Mouse (Mus musculus) brain, embryonic 18.5 days (tissue): ENCODE measurements at regions not wholly inside any gene's neighbourhood (a gene's known extent, or its start where the extent isn't known, plus 50 kb on each side); places are given as distances from the start of the nearest gene placed in this dataset.

Experiments used
- DNase-seq: peaks from one replicate; pipeline ENCODE4 v3.0.0-alpha.2; 2012; ENCODE audit warnings: low read depth, low spot score

DNA sequence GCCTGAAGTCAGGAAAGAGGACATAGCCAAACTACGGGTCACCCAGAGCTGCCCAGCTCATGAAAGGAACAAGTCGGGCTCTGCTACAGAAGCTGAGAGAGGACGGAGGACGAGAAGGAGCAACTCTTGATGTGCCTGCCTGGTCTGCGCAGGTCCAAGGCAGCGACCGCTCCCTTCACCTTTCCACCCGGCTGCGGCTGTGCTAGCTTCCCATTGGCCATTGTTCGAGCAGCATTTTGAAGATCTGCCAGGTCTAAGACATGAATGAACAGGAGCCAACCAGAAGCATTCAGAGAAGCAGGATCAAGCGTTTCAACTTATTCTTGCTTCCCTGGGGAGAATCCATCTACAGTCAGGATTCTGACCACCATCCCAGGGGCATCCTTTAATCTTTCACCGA is 113.3 kb upstream of the Wnt4 start:
- DNase-seq, result no peak

GRCm38 (mm10) chr4:137160526-137160925 is 111.9 kb upstream of the Zbtb40 start:
- no peak for DNase-seq

DNA sequence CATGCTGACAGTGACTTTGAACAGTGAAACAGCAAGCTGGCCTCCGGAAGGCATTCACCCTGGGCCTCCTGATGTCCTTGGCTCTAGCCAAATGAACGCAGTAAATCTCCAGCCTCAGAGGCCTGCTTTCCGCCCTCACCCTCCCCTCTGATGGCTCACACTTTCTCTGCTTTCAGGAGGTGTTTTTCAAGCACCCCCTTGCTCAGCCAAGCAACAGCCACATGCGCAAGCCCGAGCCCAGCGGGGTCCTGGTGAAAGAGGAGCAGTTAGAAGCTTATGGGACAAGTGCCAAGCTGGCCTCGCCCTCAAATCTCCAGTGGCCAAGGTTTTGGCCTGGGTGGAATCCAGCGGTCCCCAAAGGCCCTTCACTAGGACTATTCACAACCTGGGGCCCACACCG is 109.6 kb upstream of the Zbtb40 start:
- no peak for DNase-seq

- DNase-seq, result no peak
Measured at GRCm38 (mm10) chr4:137156441-137157105, 108.0 kb upstream of the Zbtb40 start.

- no peak for DNase-seq
Measured at GRCm38 (mm10) chr4:137148756-137149155, 100.2 kb upstream of the Zbtb40 start.

DNA sequence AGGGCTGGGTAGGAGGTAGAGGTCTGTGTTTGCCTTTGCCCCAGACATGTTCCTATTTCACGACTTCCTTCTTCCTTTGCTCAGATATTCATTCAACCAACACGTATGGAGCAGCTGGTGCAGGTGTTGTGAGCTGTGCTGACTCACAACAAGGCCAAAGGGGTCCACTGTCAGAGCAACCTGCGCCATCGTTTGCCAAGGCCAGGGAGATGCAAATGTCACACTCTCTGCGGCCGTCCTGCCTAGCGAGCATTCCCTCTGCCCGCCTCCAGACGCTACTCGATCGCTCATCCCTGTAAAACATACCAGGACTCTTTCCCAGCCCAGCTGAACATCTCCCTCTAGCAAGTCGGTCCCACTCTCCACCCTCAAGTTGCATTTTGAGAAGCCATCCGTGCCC is 99.2 kb upstream of the Zbtb40 start:
- DNase-seq, result no peak

DNA sequence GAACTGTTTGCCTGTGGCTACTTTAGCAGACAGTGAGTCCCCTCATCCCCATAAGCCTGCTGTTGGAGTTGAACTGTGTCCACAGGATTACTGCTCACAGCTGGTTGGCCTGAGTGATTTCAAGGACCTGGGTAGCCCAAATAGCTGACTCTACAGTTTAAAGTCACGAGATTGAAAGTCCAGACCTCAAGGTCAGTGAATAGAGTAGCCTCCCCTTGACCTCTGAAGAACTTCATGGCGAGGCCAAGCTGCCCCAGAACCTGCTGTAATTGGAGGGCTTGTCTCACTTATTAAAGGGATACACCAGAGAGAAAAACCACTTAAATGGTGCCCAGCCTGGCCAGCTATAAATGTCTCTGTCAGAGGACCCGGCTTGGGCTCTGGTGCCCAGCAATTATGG is 97.7 kb upstream of the Zbtb40 start:
- DNase-seq, result no peak

DNA sequence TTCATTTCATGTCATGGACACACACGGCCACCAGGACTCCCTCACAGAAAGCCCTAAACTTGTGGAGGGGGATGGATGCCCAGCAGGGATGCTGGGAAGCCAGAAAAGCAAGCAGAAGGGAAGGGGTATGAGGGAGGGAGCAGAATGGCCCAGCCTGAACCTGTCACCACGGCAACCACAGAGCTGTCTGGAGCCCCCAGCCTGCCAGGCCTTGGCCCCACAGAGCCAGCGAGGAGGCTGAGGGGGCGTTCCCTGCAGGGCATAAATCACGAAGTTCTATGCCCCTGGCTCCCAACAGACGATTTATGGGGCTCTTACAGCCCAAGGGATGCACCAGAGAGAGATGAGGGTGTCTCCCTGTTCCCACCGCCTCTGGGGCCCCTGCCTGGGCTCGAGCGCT is 93.7 kb upstream of the Zbtb40 start:
- no peak for DNase-seq

DNA sequence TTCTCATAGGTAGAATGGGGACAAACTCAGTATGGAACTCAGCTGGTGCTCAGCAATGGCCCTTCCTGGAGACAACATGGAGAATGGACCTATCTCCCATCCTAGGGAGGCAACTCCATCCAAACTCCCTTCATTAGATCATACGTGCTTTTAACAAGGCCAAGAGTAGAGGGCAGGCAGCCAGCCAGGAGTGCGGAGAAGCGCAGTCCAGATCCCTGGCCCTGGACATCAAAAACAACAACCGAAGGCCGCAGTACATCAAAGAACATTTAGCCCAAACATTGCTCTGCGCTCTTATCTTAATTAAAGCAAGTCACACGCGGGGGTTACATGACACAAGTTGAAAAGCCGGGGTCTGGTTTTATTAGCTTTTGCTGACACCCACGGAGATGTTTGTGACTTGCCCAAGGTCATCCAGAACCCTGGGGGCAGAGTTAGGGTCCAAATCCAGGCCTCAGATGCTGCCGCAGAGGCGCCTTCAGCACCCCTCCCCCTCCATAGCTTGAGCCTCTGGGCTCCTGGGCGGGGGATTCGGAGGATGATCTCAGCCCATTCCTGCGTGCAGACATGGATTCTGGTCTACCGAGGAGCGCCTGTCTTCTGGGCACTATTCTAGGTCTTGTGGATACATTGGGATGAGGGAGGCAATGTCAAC is 90.6 kb upstream of the Zbtb40 start:
- DNase-seq, result no peak

- no peak for DNase-seq
Measured at GRCm38 (mm10) chr4:137138127-137138526, 89.5 kb upstream of the Zbtb40 start.

GRCm38 (mm10) chr4:137136313-137136712 is 87.7 kb upstream of the Zbtb40 start:
- DNase-seq, result no peak

DNA sequence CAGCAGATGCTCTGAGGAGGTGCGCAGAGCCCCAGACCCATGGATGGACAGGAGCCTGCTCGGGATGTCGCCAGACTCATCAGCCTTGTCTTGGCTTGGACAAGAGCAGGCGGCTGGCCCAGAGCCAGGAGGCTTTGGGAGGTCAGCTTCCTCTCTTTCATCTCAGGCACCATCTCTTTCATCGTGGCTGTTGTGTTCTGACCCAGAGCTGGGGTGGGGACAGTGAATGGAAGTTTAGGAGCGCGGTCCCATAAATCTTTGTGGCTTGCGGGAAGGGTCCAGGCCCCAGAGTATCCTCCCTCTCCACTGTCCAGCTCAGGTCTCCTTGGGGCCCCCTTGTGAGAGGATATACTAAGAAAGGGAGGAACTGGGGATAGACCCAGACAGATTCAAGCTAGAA is 87.2 kb upstream of the Zbtb40 start:
- no peak for DNase-seq

DNA sequence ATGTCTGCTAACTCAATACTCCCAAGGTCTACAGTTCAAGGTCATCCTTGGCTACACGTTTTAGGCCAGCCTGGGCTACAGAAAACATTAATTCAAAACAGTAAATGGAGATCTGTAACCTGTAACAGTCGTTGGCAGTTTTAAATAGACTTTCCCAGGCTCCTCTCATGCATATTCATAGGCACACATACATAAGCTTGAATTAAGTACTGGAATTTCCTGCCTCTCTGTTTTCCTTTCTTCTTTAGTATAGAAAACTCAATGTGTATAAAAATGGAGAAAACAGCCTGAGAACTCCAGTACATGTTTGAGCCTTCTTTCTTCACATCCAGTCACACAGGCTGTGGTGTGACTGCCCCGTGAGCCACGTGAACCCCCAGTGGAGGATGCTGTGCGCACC is 86.0 kb upstream of the Zbtb40 start:
- DNase-seq, result no peak

DNA sequence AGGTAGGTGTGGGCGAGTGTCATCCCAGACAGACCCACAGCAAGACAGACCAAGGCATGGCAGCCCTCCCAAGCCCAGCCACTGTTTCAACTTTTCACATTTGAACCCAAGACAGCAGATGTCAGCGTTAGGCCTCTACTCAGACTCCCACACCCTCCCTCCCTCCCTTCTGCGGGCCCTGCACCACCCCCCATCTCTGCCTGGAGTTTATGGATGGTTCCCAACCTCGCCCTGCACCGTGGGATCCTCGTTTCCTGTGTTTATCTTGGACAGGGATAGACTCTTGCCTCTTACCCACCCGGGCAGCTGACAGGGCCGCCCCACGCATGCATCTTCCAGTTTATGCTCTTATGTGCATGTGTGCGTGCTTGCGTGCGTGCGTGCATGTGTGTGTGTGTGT is 85.2 kb upstream of the Zbtb40 start:
- no peak for DNase-seq

DNA sequence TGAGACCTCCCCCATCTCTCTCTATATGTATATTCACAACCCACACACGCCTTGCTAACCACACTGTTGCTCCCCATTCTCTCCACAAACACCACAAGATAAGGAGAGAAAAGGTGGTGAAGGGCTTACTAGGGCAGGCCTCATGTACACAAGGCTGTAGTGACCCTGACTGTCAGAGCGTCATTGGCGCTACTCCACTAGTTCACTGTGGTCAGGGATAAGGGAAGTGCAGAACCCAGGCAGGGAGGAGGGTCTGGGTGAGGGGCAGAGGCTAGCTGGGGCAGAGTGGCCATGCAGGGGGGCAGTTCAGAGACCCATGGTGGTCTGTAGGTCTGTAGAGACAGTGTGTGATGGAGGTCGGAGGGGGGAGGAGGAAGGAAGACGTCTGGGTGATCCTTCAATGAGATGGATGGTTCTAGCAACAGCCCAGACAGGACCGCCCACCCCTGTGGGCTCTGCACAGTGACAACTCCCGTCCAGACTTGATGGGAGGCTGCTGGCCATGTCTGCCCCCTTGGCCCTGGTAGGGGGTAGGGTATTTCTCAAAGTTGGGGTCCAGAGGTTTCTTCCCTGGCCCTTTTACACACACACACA is 82.1 kb upstream of the Zbtb40 start:
- no peak for DNase-seq

DNA sequence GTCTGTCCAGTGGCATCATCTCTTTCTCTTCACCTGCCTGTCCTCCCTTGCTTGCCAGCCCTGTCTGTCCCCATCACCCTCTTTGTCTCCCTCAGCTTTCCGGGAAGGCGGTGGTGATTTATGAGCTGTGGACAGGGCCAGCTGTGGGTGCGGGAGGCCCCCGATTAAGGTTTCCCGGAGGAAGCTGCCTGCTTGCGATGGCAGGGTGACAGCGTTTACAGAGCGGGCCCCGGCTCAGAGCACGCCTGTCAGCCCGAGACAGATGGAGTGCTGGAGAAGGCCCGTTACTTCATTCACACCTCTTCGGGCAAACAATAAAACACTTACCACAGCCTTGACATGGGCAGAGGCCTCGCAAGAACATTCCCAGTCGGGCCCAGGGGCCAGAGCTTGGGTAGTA is 79.6 kb upstream of the Zbtb40 start:
- no peak for DNase-seq

DNA sequence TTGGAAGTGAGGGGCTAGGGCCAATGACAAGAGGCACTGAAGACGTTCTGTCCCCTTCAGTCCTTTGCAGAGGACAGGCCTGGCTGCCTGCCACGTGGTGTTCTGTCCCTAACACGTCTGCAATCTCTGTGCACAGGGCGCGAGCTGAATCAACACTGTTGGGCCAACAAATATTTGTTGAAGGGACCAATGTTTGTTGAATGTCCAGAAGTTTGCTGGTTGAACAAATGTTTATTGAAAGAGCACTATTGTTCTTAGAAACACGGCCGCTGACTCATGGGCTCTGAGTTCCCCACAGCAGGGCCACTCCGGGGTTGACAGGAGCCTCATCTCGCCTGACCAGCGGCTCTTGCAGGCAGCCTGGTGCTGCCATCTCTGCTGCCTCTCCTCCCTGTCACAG is 73.1 kb upstream of the Zbtb40 start:
- no peak for DNase-seq

GRCm38 (mm10) chr4:137120597-137120996 is 72.0 kb upstream of the Zbtb40 start:
- no peak for DNase-seq

DNA sequence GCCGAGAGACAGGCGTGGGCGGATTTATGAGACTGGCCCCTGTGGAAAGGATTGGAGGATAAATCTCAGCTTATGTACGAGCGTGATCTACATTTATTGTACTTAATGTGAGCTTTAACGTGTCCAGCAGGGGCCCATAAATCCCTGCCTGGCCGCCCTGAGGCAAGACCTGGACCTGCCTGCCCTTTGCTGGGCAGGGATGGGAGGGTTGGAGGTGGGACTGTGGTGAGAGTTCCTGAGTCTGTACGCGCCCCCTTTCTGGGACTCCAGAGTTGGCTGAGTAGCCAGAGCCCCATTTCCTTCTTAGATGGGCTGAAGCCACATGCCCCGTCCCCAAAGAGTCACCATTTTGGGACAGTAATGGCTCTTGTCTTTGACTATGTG is 69.7 kb upstream of the Zbtb40 start:
- no peak for DNase-seq

DNA sequence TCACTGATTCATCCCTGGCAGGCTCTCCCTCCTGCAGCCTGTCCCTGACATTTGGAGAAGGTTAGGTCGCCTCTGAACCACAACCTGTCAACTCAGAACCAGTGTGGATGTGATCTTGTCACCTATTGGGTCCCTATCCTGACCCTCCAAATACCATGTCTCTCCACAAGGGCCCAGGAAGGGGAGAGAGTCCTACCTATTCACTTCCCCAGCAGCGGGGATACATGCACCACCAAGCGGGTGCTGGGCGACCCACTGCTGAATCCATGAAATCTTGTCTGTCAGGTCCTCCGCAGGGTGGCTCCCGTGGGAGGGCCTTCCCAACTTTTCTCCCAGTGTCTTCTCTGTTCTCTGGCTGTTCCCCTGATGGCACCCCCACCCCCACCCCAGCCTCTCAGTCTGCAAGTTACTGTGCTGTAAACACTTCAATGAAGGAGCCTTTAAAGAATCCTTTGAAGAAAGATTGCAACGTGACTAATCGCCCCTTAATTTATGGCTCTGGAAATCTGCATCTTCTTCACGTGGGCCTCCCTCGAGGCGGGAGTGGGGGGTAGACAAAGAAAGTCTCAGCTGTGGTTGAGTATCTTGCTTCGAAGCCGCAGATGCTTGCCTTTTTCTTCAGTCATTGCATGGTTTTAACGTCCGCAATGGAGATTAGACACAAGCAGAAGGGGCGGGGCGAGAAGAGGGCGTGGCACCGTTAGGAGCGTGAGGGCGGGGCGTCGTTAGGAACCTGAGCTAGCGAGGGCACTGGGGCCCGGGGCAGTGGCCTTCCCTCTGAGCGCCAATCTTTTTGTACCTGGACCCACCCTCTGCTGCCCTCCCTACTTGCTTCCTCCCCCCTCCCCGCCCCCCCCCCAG is 69.1 kb upstream of the Zbtb40 start:
- peak; percentile 24 for DNase-seq

DNA sequence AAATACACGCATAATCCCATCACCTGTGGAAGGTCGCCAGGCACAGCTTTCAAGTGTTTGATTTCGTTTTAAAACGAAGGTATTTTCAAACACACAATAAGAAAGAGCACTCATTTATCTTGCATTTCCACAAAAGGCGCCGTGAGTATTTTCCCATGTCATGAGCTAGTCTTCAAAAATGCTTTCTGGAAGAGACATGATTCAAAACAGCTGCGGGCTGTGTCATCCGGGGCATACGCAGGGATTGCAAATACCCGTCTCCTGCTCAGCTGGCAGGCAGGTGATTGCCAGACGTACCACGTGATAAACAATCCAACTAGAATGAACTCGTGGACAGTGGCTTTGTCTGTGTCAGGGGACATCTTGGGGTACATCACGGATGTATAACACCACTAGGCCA is 66.5 kb upstream of the Zbtb40 start:
- no peak for DNase-seq

GRCm38 (mm10) chr4:137110276-137110675 is 61.7 kb upstream of the Zbtb40 start:
- no peak for DNase-seq
